Mouse (Mus musculus): ENCODE data around the gene 4932438A13Rik. TPM values are rescaled to one million over a fixed set of nuclear protein-coding genes. Genes with fewer than 3 reads are reported as not detected.

The 4932438A13Rik gene
- polyA plus RNA-seq, 1 experiment from 2014 or later: 51.2 TPM

- ATAC-seq (ENCODE audit: insufficient read depth, low FRiP score): no peak
- WGBS: 48% methylated on average over 39 of the region's 39 CpGs
These were observed 200.5 kb downstream of the 4932438A13Rik start, which contains the start of gene Adad1 for GRCm38 (mm10) chr3:37063406-37063805. Gene Adad1, plus strand, starts transcription at chr3:37063527.

GRCm38 (mm10) chr3:37073211-37073610 lies 210.3 kb downstream of the 4932438A13Rik start:
- Histone ChIP-seq H3K4me1 (ENCODE audit: control insufficient read depth, insufficient read depth, low read length) (no peaks in the 10 kb centered on the region), H3K4me3 (replicated peaks; ENCODE audit: low read length) (no peak overlapping the region), H3K9me3 (replicated peaks; ENCODE audit: control insufficient read depth, low read length) (peaks cover 4% of the 10 kb centered on the region; the same call in 1 of the 2 replicates), H3K27me3 (ENCODE audit: control insufficient read depth, insufficient read depth, low read length) (no peaks in the 10 kb centered on the region), H3K27ac (ENCODE audit: low read length) (no peak overlapping the region), H3K4me2 (ENCODE audit: low read depth, low read length) (no peak overlapping the region), H3K36me3 (ENCODE audit: control insufficient read depth, insufficient read depth, low read length) (no peaks in the 10 kb centered on the region), H3K9ac (ENCODE audit: low read length) (no peak overlapping the region)
- ATAC-seq (ENCODE audit: insufficient read depth, low FRiP score): no peak

More at GRCm38 (mm10) chr3:37063406-37063805, 200.5 kb downstream of the 4932438A13Rik start, which contains the start of gene Adad1:
- Histone ChIP-seq H3K27ac (ENCODE audit: low read length) (no peak within 1 kb of the TSS), H3K9ac (ENCODE audit: low read length) (0 out of 2 replicates have a peak within 1 kb of the TSS, but pooled peaks have one; percentile 26), H3K9me3 (replicated peaks; ENCODE audit: control insufficient read depth, low read length) (0 out of 2 replicates have a peak, but pooled peaks cover 2% of the 10 kb centered on the region), H3K27me3 (ENCODE audit: control insufficient read depth, insufficient read depth, low read length) (no peaks in the 10 kb centered on the region), H3K4me2 (ENCODE audit: low read depth, low read length) (peak within 1 kb of the TSS; percentile 47), H3K4me1 (ENCODE audit: control insufficient read depth, insufficient read depth, low read length) (no peaks in the 10 kb centered on the region), H3K4me3 (replicated peaks; ENCODE audit: low read length) (peak within 1 kb of the TSS; percentile 30), H3K36me3 (ENCODE audit: control insufficient read depth, insufficient read depth, low read length) (no peaks in the 10 kb centered on the region)

- Histone ChIP-seq H3K4me1 (ENCODE audit: control insufficient read depth, insufficient read depth, low read length) (no peaks in the 10 kb centered on the region), H3K4me2 (ENCODE audit: low read depth, low read length) (no peak overlapping the region), H3K36me3 (ENCODE audit: control insufficient read depth, insufficient read depth, low read length) (no peaks in the 10 kb centered on the region), H3K4me3 (replicated peaks; ENCODE audit: low read length) (no peak overlapping the region), H3K9me3 (replicated peaks; ENCODE audit: control insufficient read depth, low read length) (no peaks in the 10 kb centered on the region), H3K27me3 (ENCODE audit: control insufficient read depth, insufficient read depth, low read length) (no peaks in the 10 kb centered on the region), H3K9ac (ENCODE audit: low read length) (no peak overlapping the region), H3K27ac (ENCODE audit: low read length) (no peak overlapping the region)
- WGBS: 52% methylated on average over 4 of the region's 4 CpGs
- no peak for ATAC-seq (ENCODE audit: insufficient read depth, low FRiP score)
These were observed 222.0 kb downstream of the 4932438A13Rik start for GRCm38 (mm10) chr3:37084860-37085259.

- H3K27me3 ChIP-seq (ENCODE audit: control insufficient read depth, insufficient read depth, low read length): no peaks in the 10 kb centered on the region
- H3K36me3 ChIP-seq (ENCODE audit: control insufficient read depth, insufficient read depth, low read length): no peaks in the 10 kb centered on the region
- no peak overlapping the region for H3K9ac ChIP-seq (ENCODE audit: low read length)
- H3K4me2 ChIP-seq (ENCODE audit: low read depth, low read length): no peak overlapping the region
- H3K27ac ChIP-seq (ENCODE audit: low read length): no peak overlapping the region
- no peak for ATAC-seq (ENCODE audit: insufficient read depth, low FRiP score)
- H3K9me3 ChIP-seq (replicated peaks; ENCODE audit: control insufficient read depth, low read length): no peaks in the 10 kb centered on the region
- no peaks in the 10 kb centered on the region for H3K4me1 ChIP-seq (ENCODE audit: control insufficient read depth, insufficient read depth, low read length)
- no peak overlapping the region for H3K4me3 ChIP-seq (replicated peaks; ENCODE audit: low read length)
These were observed 227.8 kb downstream of the 4932438A13Rik start for GRCm38 (mm10) chr3:37090721-37091120.

Other genes with a start within 250 kb of the 4932438A13Rik start
- gene Bbs7, start 249.6 kb upstream of the 4932438A13Rik start, polyA plus RNA-seq (2015; fragmentation: Nextera tagmentation; extraction: Ambion mirVana): 11.3 and 14.3 TPM in 2 replicates
- 3.0 and 4.4 TPM in 2 replicates for gene Trpc3, start 172.9 kb upstream of the 4932438A13Rik start, polyA plus RNA-seq (2015; fragmentation: Nextera tagmentation; extraction: Ambion mirVana)
- gene Adad1, start 200.4 kb downstream of the 4932438A13Rik start, polyA plus RNA-seq (2015; fragmentation: Nextera tagmentation; extraction: Ambion mirVana): 0.20 and 0.71 TPM in 2 replicates